Mouse (Mus musculus) limb, embryonic 12.5 days (tissue): ENCODE measurements around the gene Fbxl21. TPM values are rescaled to one million over a fixed set of nuclear protein-coding genes. Genes with fewer than 3 reads are reported as not detected.

Experiments used
- ATAC-seq: fragments of 200-750 bp; cut with Nextera tagmentation; 2 replicates; pipeline ENCODE4 v1.8.0; 2017; ENCODE audit warnings: low read depth, moderate TSS enrichment; ENCODE audit not compliant: insufficient number of reproducible peaks, insufficient read depth, low FRiP score, low TSS enrichment
- H3K27ac ChIP-seq: fragments of 300-500 bp; sonication (generic); 2 replicates; pipeline ENCODE4 v1.5.1; 2016; ENCODE audit warnings: mild to moderate bottlenecking, moderate library complexity
- H3K27me3 ChIP-seq: fragments of 300-500 bp; sonication (generic); 2 replicates; pipeline ENCODE4 v1.6.1; 2016; ENCODE audit warnings: mild to moderate bottlenecking, moderate library complexity
- H3K36me3 ChIP-seq: fragments of 300-500 bp; sonication (generic); 2 replicates; pipeline ENCODE4 v1.6.1; 2016; ENCODE audit warnings: mild to moderate bottlenecking, moderate library complexity
- H3K4me1 ChIP-seq: fragments of 300-500 bp; sonication (generic); replicated peaks from 2 replicates; pipeline ENCODE4 v1.6.1; 2016
- H3K4me2 ChIP-seq: fragments of 300-500 bp; sonication (generic); 2 replicates; pipeline ENCODE4 v1.6.1; 2016; ENCODE audit warnings: mild to moderate bottlenecking, moderate library complexity
- H3K4me3 ChIP-seq: fragments of 300-500 bp; sonication (generic); replicated peaks from 2 replicates; pipeline ENCODE4 v1.5.1; 2016; ENCODE audit warnings: mild to moderate bottlenecking
- H3K9ac ChIP-seq: fragments of 300-500 bp; sonication (generic); replicated peaks from 2 replicates; pipeline ENCODE4 v1.6.1; 2016; ENCODE audit warnings: mild to moderate bottlenecking, moderate library complexity
- H3K9me3 ChIP-seq: fragments of 300-500 bp; sonication (generic); 2 replicates; pipeline ENCODE4 v1.6.1; 2016; ENCODE audit warnings: mild to moderate bottlenecking, moderate library complexity
- WGBS: fragments of 180-500 bp; shearing (Covaris S2); methylation state at CpG from one replicate; pipeline ENCODE4 v1.1.7; 2016; 5-methylcytosine and 5-hydroxymethylcytosine counted together
- polyA plus RNA-seq: library from polyadenylated mRNA; unstranded; fragments of >200 nt; fragmentation: Nextera tagmentation; extraction: Ambion mirVana; gene quantifications from 2 replicates; pipeline ENCODE4 v1.2.1, GENCODE M21; 2016

Fbxl21 gene
- polyA plus RNA-seq, 1 experiment from 2014 or later: 2.8 TPM

- peaks cover 10% of the 10 kb centered on the region for H3K4me1 ChIP-seq
- no peaks in the 10 kb centered on the region for H3K9me3 ChIP-seq
- no peaks in the 10 kb centered on the region for H3K36me3 ChIP-seq
- WGBS: 68% methylated on average over 3 of the region's 3 CpGs
- H3K27ac ChIP-seq: no peak overlapping the region
- no peak overlapping the region for H3K4me3 ChIP-seq
- H3K27me3 ChIP-seq: 0 out of 2 replicates have a peak, but pooled peaks cover 2% of the 10 kb centered on the region
- no peak for ATAC-seq
- H3K4me2 ChIP-seq: no peak overlapping the region
- no peak overlapping the region for H3K9ac ChIP-seq
Measured at GRCm38 (mm10) chr13:56556701-56557100, 34.4 kb downstream of the Fbxl21 start.

DNA sequence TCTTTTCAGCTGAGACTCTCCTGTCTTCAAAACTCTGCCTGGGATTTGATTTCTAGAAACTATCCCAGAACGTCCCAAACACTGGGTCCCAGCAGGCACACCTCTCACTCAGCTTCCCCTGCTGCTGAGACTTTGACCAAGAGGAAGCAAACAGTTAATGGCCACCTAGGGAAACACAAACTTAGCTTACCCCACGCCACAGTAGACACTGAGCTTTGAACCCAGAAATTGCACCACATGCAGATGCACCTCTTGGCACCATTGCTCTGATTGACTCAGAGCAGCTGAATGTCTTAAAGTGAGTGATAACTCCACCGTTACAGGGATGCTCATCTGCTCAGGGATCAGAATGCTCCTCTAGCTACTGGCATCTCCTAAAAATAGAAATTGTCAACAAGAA lies 36.5 kb downstream of the Fbxl21 start:
- H3K9me3 ChIP-seq: no peaks in the 10 kb centered on the region
- WGBS: 50% methylated on average over 3 of the region's 3 CpGs

DNA sequence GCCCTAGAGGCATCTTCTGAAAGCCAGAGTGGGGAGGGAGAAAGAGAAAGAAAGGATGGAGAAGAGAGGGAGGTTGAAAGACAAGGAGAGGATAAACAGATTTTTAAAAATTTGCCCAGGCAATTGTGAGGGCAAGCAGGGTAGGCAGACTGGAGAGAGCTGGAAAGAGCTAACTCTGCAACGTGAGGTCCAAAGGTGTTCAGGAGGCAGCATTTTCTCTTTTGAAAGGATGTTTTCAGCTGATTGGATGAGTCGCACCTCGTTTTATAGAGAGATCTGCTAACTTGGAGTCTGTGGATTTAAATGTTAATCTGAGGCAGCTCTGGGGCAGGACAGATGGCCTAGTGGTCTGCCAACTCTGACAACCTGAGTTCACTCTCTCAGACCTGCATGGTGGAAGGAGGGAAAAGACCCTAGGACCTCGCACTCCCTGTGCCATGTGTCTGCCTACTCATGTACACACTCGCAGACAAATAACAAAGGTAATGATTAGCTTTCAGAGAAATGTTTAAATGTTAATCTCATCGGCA lies 37.6 kb downstream of the Fbxl21 start:
- WGBS: 86% methylated on average over 6 of the region's 6 CpGs

More for the DNA sequence above, 36.5 kb downstream of the Fbxl21 start:
- 0 out of 2 replicates have a peak, but pooled peaks cover 2% of the 10 kb centered on the region for H3K27me3 ChIP-seq
- ATAC-seq: no peak
- no peak overlapping the region for H3K27ac ChIP-seq
- no peak overlapping the region for H3K9ac ChIP-seq
- H3K4me1 ChIP-seq: peaks cover 10% of the 10 kb centered on the region
- no peak overlapping the region for H3K4me3 ChIP-seq
- no peaks in the 10 kb centered on the region for H3K36me3 ChIP-seq
- no peak overlapping the region for H3K4me2 ChIP-seq

DNA sequence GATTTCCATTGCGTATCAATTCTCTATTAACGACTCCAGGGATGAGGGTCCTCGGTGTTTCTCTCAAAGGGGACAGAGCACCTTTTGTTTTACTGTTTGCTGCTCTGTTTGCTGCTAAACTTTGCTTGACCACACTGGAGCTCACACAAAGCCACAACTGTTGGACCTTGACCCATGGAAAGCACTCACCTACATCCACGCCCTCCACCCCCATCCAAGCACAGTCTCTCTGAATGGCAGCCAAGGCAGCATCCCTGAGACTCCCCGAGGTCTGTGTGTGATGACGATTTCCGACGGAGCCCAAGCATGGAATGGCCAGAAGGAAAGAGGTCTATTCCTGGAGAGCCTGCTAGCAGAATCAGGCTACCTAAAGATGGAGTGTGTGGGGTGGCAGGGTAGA lies 38.9 kb downstream of the Fbxl21 start:
- Histone ChIP-seq H3K9ac (no peak overlapping the region), H3K4me1 (peaks cover 10% of the 10 kb centered on the region), H3K27me3 (0 out of 2 replicates have a peak, but pooled peaks cover 2% of the 10 kb centered on the region), H3K4me2 (no peak overlapping the region), H3K27ac (no peak overlapping the region), H3K36me3 (no peaks in the 10 kb centered on the region), H3K9me3 (no peaks in the 10 kb centered on the region), H3K4me3 (no peak overlapping the region)
- ATAC-seq: no peak
- 80% methylated on average over 8 of the region's 8 CpGs for WGBS

More for the DNA sequence above, 37.6 kb downstream of the Fbxl21 start:
- ATAC-seq: no peak
- Histone ChIP-seq H3K4me3 (no peak overlapping the region), H3K36me3 (no peaks in the 10 kb centered on the region), H3K4me2 (no peak overlapping the region), H3K27ac (no peak overlapping the region), H3K27me3 (0 out of 2 replicates have a peak, but pooled peaks cover 2% of the 10 kb centered on the region), H3K4me1 (peaks cover 10% of the 10 kb centered on the region), H3K9me3 (no peaks in the 10 kb centered on the region), H3K9ac (no peak overlapping the region)

GRCm38 (mm10) chr13:56563075-56563474 lies 40.8 kb downstream of the Fbxl21 start:
- Histone ChIP-seq H3K4me3 (no peak overlapping the region), H3K4me2 (no peak overlapping the region), H3K4me1 (peaks cover 17% of the 10 kb centered on the region), H3K9ac (no peak overlapping the region), H3K27me3 (0 out of 2 replicates have a peak, but pooled peaks cover 2% of the 10 kb centered on the region), H3K36me3 (no peaks in the 10 kb centered on the region), H3K9me3 (no peaks in the 10 kb centered on the region), H3K27ac (no peak overlapping the region)
- WGBS: 31% methylated on average over 6 of the region's 6 CpGs
- ATAC-seq: no peak

GRCm38 (mm10) chr13:56566336-56566735 lies 44.1 kb downstream of the Fbxl21 start:
- Histone ChIP-seq H3K27me3 (0 out of 2 replicates have a peak, but pooled peaks cover 2% of the 10 kb centered on the region), H3K27ac (no peak overlapping the region), H3K4me2 (no peak overlapping the region), H3K9ac (no peak overlapping the region), H3K4me1 (peaks cover 10% of the 10 kb centered on the region), H3K36me3 (no peaks in the 10 kb centered on the region), H3K4me3 (no peak overlapping the region), H3K9me3 (no peaks in the 10 kb centered on the region)
- ATAC-seq: no peak
- 34% methylated on average over 10 of the region's 10 CpGs for WGBS

DNA sequence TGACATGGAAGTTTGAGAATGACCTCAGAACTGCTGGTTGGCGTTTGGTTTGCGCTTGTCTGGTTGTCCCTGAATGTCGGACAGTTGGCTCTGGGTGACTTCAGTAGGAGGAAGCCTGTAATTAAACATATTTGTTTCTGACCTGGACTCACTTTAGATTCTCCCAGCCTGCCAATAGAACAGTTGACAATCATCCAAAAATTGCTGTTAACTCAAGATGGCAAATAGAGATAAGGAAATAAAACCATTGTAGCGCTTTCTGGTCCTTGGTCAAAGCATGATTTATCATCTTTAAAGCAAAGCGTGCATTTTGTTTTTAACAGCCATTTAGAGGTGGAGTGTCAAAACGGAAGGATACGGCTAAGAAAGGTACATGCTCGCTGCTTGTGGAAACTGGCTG lies 49.4 kb downstream of the Fbxl21 start:
- WGBS: 86% methylated on average over 8 of the region's 8 CpGs
- Histone ChIP-seq H3K4me1 (peaks cover 35% of the 10 kb centered on the region), H3K9me3 (no peaks in the 10 kb centered on the region), H3K27me3 (no peaks in the 10 kb centered on the region), H3K4me2 (no peak overlapping the region), H3K36me3 (no peaks in the 10 kb centered on the region), H3K27ac (no peak overlapping the region), H3K4me3 (no peak overlapping the region), H3K9ac (no peak overlapping the region)
- ATAC-seq: no peak

DNA sequence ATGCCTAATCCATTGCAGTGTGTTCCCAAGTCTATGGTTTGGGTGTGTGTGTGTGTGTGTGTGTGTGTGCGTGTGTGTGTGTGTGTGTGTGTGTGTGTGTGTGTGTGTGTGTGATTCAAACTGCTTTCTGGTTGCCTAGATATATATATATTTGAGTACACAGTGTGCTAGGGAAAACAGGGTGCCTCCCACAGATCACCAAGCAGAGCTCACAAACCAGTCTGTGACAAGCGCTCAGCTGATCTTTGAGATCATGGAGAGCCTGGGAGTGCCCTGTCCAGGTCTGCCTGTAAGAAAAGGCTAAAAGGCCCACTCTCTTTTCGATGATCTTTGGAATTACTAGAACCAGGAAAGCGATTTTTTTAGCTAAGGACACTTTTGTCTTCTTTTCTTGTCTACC lies 52.8 kb downstream of the Fbxl21 start:
- 81% methylated on average over 4 of the region's 4 CpGs for WGBS
- Histone ChIP-seq H3K4me2 (no peak overlapping the region), H3K9me3 (no peaks in the 10 kb centered on the region), H3K4me3 (no peak overlapping the region), H3K27me3 (no peaks in the 10 kb centered on the region), H3K27ac (no peak overlapping the region), H3K36me3 (no peaks in the 10 kb centered on the region), H3K9ac (no peak overlapping the region), H3K4me1 (peaks cover 35% of the 10 kb centered on the region)
- no peak for ATAC-seq

GRCm38 (mm10) chr13:56575701-56576321 lies 53.5 kb downstream of the Fbxl21 start:
- ATAC-seq: no peak
- H3K27me3 ChIP-seq: no peaks in the 10 kb centered on the region

DNA sequence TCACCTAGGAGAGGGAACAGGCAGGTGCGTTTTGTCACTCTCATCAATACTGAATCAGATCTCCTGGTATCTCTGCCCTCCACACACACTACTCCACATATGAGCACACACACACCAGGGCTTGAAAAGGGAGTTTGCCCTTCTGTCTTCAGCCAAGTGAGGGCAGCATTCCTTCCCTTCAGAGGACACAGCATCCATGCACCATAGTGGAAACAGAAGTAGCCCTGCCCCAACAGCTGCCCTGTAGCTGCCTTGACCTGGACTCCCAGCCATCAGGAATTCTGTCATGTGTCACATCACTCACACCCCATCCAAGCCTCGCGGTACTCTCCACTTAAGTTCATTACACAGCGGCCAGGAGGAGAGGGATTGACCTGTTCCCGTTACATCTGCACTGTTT lies 55.8 kb downstream of the Fbxl21 start:
- Histone ChIP-seq H3K9ac (no peak overlapping the region), H3K27me3 (no peaks in the 10 kb centered on the region), H3K4me3 (no peak overlapping the region), H3K36me3 (no peaks in the 10 kb centered on the region), H3K9me3 (no peaks in the 10 kb centered on the region), H3K27ac (no peak overlapping the region), H3K4me1 (peaks cover 57% of the 10 kb centered on the region), H3K4me2 (no peak overlapping the region)
- 44% methylated on average over 5 of the region's 5 CpGs for WGBS
- no peak for ATAC-seq

More at GRCm38 (mm10) chr13:56575701-56576321, 53.5 kb downstream of the Fbxl21 start:
- Histone ChIP-seq H3K4me2 (no peak overlapping the region), H3K9me3 (no peaks in the 10 kb centered on the region), H3K9ac (no peak overlapping the region), H3K36me3 (no peaks in the 10 kb centered on the region), H3K27ac (peak overlapping the region; percentile 76), H3K4me1 (peaks cover 42% of the 10 kb centered on the region), H3K4me3 (no peak overlapping the region)
- WGBS: 66% methylated on average over 12 of the region's 12 CpGs

DNA sequence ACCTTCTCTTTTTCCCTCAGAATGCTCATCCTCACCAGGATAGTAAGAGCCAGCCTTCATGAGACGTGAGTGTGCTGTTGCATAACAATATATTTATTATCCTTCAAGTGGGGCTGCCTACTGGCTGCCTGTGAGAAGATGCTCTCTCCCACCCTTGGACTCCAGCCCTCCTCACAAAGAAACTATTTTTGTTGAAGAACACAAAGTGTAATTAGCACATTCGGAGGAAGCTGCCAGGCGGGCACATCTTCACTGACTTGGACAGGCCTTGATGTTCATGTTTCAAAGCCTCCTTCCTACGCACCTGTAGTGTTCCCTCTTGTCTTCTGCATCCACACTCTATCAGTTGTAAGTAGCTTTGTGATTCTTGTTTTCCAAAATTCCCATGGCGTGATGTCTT lies 58.2 kb downstream of the Fbxl21 start:
- Histone ChIP-seq H3K4me1 (peaks cover 59% of the 10 kb centered on the region), H3K4me3 (no peak overlapping the region), H3K9ac (no peak overlapping the region), H3K27ac (peak overlapping the region; percentile 98), H3K4me2 (no peak overlapping the region), H3K9me3 (no peaks in the 10 kb centered on the region), H3K36me3 (no peaks in the 10 kb centered on the region), H3K27me3 (no peaks in the 10 kb centered on the region)
- 86% methylated on average over 5 of the region's 5 CpGs for WGBS
- ATAC-seq: no peak

GRCm38 (mm10) chr13:56581512-56581911 lies 59.2 kb downstream of the Fbxl21 start:
- H3K27ac ChIP-seq: peak overlapping the region; percentile 98
- no peaks in the 10 kb centered on the region for H3K27me3 ChIP-seq
- no peak overlapping the region for H3K9ac ChIP-seq
- 0% methylated on average over 3 of the region's 3 CpGs for WGBS
- no peaks in the 10 kb centered on the region for H3K9me3 ChIP-seq
- H3K4me3 ChIP-seq: no peak overlapping the region; the same call in 1 of the 2 replicates
- no peaks in the 10 kb centered on the region for H3K36me3 ChIP-seq
- peaks cover 52% of the 10 kb centered on the region for H3K4me1 ChIP-seq
- peak overlapping the region; percentile 46 for H3K4me2 ChIP-seq
- ATAC-seq: peak; percentile 11
